Mouse (Mus musculus) splenic B cell, adult 2 months (primary cell): ENCODE results near the gene Gatc.
A peak's percentile ranks its signal among the peaks of the same experiment; 100 is the strongest.

ENCODE experiments used
- DNase-seq: peaks from one replicate; pipeline ENCODE4 v3.0.0-alpha.2; 2011; ENCODE audit warnings: low read depth, low spot score
- H3K27me3 ChIP-seq: 2 replicates; pipeline ENCODE4 v1.6.1; 2012; ENCODE audit warnings: mild to moderate bottlenecking, low read length, moderate library complexity, mixed read lengths; ENCODE audit not compliant: control insufficient read depth, poor library complexity, insufficient read depth, severe bottlenecking
- H3K36me3 ChIP-seq: 2 replicates; pipeline ENCODE4 v1.6.1; 2012; ENCODE audit warnings: mild to moderate bottlenecking, low read length, moderate library complexity, mixed read lengths; ENCODE audit not compliant: control insufficient read depth, poor library complexity, insufficient read depth, severe bottlenecking

Gatc gene

DNA sequence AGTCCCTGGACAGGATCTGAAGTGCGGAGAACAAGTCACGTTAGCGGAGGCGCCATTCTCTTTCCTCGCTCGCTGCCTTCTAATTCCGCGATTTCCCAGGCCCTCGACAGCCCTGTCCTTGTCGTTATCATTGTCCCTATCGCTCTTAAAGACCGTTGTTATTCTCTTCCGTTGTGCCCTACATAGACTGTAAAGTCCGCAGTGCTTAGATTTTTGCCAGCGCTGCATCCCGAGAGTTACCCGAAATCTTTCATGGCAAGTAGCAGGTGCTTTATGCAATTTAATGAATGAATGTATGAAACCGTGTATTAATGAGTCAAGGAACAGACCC lies 8.2 kb upstream of the Gatc start:
- Histone ChIP-seq H3K36me3 (peaks cover 5% of the 10 kb centered on the region), H3K27me3 (no peaks in the 10 kb centered on the region)
- no peak for DNase-seq

DNA sequence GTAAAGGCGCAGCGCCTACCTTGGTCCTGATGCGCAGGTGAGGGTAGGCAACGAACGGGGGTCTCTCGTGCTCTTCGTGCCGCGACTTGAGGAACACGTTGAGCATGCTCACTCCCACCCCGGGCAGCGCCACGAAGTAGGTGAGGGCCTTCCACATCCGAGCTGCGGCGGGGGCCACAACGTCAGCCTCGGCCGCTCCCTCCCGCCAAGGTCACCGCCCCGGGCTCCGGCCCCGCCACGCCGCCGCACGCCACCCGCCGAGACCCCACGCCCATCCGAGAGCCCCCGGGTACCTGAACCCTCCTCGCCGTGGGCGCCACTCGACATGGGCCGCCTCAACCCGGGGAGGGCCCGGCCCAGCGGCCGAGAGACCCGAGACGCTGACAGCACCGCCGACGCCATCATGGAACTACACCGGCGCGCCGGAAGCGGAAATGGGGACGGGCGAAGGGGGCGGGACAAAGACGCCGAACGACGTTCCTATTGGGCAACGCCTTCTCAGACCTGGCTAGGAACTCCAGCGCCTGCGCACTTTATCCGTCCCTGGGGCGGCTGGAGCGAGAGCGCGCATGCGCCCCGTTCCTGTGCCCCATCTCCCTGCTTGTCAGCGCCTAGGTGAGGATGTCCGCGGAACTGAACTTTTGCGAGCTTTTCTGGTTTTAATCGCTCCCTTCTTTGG lies 7.7 kb upstream of the Gatc start, which contains the start of gene Cox6a1:
TSS of gene Cox6a1 (minus strand) at position 436 of the 679 bp plus-strand sequence.
- no peaks in the 10 kb centered on the region for H3K27me3 ChIP-seq
- DNase-seq = peak; percentile 100

DNA sequence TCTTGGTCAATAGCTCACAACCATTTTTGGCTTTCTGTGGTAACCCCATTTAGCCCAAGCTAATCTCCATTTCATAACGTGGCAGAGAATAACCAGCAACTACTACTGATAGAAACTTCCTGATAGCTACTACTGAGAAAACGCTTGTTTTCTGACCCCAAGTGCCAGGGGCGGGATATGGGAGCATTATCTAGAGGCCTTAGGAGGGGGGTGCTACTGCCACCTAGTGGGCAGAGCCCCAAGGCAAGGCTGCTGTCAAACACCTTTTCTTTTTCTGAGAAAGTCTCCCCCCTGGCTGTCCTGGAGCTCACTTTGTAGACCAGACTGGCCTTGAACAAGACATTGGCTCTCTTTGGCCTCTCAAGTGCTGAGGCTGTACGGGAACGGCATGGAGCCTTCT lies 6.6 kb upstream of the Gatc start:
- peak; percentile 92 for DNase-seq
- no peaks in the 10 kb centered on the region for H3K27me3 ChIP-seq
- H3K36me3 ChIP-seq = peaks cover 13% of the 10 kb centered on the region

More for the DNA sequence above, 7.7 kb upstream of the Gatc start, which contains the start of gene Cox6a1:
- peaks cover 7% of the 10 kb centered on the region for H3K36me3 ChIP-seq

DNA sequence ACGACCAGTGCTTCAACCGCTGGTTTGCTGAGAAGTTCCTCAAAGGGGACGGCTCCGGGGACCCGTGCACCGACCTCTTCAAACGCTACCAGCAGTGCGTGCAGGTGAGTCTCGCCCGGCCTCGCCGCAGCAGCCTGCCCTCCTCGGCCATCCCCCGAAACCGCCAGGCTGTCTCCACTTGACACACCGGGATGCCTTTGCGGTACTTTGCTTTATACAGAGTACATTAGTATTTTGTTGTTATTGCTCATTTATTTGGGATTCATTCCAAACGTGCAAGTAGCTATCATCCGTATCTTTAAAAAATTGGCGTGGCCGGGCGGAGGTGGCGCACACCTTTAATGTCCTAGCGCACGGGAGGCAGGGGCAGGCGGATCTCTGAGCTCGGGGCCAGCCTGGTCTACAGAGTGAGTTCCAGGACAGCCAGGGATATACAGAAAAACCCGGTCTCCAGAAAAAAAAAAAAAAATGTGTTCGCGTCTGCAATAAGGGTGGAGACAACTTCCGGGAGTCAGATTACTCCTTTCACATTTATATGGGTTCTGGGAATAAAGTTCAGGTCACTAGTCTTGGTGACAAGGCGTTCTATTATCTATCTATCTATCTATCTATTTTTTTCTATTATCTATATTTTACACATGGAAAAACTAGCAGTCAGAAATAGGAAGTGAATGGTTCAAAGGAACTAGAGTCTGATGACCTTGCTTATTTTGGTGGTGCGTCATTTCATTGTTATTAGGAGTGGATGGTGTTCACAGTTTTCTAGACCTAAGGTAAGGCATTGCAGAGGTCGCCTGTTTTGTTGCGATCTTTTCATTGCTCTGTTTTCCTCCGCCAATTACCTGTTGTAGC lies 562 bp upstream of the Gatc start:
- peak; percentile 16 for DNase-seq
- Histone ChIP-seq H3K27me3 (no peaks in the 10 kb centered on the region), H3K36me3 (peaks cover 13% of the 10 kb centered on the region)

DNA sequence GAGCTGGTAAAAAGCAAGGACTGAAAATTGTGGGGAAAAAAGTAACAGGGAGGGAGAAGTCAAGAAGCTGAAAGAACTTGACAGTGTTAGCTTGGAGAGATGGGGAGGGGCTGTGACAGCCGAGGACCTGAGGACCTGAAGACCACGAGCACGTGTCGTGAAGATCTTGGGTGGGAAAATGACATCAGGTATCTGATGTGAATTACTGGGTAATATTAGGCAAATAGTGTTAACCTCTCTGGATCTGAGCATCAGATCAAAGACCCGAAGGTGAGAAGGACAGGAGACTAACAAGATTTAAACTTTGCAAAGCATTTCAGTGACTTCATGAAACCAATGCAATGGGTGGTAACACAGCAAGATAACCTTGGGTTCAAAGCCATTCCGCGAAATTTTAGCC lies 971 bp downstream of the Gatc start:
- DNase-seq = no peak
- Histone ChIP-seq H3K27me3 (no peaks in the 10 kb centered on the region), H3K36me3 (peaks cover 8% of the 10 kb centered on the region)

DNA sequence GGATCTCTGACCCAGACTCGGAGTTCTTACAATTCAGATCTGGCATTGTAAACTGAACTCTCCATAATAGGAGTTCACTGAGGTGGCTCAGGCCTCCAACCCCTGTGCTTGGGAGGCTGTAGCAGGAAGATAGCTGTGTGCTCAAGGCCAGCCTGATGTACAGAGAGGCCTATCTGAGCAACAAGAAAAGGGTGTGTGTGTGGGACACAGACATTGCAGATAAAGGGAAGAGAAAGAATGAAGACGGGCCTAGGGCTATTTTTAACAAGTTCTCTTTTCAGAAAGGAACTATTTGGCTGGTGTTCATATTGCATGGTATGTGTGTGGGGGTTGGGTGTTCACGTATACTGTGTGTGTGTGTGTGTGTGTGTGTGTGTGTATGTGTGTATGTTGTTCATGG lies 7.4 kb downstream of the Gatc start:
- Histone ChIP-seq H3K36me3 (peaks cover 7% of the 10 kb centered on the region; the same call in 1 of the 2 replicates), H3K27me3 (no peaks in the 10 kb centered on the region)
- peak; percentile 43 for DNase-seq

DNA sequence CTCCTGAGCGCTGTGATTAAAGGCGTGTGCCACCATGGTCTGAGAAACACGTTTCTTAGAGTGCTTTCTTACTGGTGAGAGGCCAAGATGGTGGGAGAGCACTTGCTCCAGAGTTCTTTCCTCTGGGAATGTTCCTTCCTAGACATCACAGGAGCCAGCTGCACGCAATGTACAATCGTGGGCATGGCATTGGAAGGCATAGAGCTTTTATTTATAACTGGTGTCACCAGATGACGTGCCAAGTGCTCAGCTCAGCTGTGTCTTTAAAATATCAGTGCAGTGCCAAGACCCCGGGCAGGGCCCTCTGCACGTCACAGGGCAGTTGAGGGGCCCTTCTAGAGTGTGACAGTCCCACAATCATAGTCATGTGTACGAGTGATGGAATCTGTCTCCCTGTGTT lies 10.0 kb downstream of the Gatc start:
- no peak for DNase-seq
- Histone ChIP-seq H3K36me3 (peaks cover 7% of the 10 kb centered on the region; the same call in 1 of the 2 replicates), H3K27me3 (no peaks in the 10 kb centered on the region)

DNA sequence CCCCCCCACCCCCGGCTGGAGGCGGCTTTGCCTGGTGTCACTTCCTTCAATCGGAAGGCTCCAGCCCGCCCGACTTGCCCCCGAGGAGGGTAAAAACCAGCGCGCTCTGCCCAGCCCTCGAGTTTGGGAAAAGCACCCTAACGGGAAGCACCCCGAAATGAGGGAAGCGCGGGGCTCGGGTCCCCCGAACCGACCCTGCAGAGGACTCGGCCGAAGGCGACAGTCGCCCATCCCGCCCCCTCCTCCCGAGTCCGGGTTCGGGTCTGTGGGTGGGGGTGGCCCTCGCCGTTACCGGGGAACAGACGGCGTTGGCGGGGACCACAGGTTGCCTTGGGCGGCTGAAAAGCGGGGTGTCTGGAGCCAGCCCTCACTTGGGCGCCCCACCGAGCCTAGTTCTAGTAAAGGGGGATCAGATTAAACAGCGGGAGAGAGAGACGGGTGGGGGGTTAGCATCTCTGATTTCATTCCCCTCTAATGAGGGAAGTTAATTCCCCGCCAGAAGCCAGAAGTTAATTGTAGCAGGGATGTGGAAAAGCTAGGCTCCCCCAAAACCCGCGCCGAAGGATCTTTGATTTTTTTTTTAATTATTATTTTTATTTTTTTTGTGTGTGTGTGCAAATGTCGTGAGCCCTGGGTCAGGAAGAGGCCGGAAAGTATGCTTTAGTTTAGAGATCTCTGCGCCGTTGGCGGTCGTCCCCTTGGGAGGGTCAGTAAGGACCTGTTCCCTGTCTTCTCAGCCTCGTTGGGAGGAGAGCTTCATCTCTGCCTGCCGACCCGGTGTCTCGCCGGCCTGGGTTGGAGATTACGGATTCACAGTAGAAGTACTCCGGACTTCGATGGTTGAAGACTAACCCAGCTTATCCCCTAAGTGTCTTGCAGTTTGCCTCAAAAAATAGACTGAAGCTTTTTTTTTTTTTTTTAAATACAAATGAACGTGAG lies 13.1 kb downstream of the Gatc start:
- peaks cover 4% of the 10 kb centered on the region; the same call in 1 of the 2 replicates for H3K36me3 ChIP-seq
- H3K27me3 ChIP-seq = no peaks in the 10 kb centered on the region
- no peak for DNase-seq

DNA sequence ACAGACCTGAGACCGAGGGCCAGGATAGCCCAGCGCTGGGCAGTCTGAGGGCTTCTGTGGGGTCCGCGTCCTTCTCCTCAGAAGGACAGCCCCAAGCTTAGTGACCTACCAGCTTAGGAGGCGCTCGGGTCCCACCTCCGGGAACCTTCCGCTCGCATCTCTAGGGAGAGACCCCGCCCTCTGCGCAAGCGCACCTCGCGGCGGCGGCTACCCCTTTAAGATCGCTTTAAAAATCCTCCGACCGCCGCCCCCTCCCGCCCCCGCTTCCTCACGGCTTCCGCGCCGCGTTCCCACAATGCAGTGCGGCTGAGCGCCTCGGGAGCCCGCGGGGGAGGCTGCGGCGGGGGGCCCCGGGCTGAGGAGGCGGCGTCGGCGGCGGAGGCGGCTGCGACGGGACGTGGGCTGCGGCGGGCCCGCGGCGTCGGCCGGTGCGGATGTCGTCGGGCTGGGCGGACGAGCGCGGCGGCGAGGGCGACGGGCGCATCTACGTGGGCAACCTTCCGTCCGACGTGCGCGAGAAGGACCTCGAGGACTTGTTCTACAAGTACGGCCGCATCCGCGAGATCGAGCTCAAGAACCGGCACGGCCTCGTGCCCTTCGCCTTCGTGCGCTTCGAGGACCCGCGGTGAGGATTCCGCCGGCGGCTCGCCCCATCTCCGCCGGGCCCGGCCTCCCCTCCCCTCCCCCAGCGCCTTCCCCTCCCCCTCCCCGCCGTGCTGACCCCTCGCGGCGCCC lies 13.9 kb downstream of the Gatc start, which contains the start of gene Srsf9:
TSS of gene Srsf9 (plus strand) at position 303 of the 735 bp plus-strand sequence.
- peaks cover 2% of the 10 kb centered on the region; the same call in 1 of the 2 replicates for H3K36me3 ChIP-seq
- peak; percentile 95 for DNase-seq
- H3K27me3 ChIP-seq = no peaks in the 10 kb centered on the region

DNA sequence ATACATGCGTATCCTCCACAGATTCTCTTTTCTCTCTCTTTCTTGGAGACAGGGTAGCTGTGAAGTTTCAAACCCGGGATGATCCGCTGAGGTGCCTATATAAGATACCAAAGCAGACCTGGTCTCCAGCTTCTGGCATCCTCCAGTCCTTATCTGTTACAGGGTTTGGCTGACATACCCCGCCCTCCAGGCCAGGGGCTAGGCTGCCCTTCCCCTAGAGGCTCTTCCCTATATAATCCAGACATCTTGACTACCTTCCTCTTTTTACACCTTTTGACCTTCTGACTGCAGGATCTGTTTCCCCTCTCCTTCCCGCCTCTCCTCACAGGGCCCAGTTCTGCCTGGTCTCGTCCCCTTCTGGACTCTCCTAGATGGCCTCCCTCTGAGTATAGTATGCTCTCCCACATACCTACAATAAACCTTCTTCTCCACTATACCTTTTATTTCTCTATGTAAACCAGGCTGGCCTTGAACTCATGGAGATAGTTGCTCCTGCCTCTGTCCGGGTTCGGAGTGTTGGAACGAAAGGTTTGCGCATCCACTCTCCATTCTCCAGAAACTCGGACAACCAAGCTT lies 14.6 kb downstream of the Gatc start:
- DNase-seq = peak; percentile 15
- Histone ChIP-seq H3K27me3 (no peaks in the 10 kb centered on the region), H3K36me3 (peaks cover 2% of the 10 kb centered on the region; the same call in 1 of the 2 replicates)

DNA sequence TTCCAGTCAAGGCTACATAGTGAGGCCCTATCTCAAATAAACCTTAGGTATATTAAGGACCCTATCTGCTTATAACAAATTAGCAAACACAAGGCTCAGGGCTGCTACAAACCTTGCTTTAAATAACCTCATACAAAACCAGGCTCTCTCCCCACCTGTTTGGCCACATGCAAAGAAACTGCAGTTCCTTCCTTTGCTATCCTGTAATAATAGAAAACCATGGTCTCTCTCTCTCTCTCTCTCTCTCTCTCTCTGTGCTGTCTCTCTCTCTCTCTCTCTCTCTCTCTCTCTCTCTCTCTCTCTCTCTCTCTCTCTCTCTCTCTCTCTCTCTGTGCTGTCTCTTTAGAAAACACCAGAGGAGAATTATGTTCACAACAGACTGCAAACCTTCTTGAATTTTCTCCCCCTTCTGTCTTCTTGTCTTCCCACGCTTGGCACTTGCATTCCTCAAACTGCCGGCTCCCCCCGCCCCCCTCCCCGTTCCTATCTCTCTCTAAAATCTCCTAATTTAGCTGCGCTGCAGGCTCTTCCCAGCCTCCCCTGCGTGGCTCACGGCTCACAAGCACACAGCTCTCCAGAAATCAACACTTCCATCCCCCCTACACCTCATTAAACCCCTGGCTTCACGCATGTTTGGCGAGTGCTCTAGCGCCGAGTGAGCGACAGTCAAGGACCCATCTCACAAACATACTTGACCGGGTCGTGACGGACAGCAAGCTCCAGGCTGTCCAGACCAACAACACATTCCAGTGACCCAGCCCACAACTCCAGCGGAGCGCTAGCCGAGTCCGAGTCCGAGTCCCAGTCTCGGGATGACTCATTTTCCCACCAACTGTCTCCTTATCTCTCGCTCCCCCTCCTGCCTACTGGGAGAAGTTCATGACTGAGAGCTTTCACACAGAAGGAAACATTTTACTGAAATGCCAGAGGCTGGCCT lies 21.7 kb downstream of the Gatc start:
- peak; percentile 32 for DNase-seq
- H3K36me3 ChIP-seq = no peaks in the 10 kb centered on the region
- no peaks in the 10 kb centered on the region; the same call in 1 of the 2 replicates for H3K27me3 ChIP-seq

DNA sequence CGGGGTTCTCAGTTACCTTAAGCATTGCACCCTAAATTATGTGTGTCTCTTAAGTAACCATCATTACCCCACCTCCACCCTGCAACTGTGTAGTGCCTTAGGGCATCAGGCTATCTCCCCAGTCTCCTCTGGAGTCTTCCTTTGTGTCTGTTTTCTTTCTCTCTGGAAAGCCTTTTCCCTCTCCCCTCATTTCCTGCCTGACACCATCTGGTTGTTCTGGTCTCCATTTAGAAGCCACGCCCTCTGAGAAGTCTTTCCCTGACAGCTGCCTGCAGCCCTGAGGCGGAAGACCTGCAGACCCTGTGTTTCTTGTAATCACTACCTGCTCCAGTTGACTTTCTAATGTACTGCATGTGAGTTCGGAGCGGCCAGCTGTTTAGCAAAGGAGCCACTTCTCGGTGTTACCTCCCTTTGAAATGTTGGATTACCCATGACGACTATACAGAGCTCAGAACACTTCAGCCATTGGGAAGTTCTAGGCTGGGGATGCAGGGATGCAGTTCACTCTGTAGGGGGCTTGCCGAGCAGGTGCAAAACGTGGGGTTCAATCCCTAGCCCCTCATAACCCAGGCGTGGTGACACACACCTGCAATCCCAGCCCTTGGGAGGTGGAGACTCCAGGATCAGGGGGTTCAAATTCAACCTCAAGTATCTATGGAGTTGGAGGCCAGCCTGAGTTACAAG lies 23.2 kb downstream of the Gatc start:
- no peak for DNase-seq
- no peaks in the 10 kb centered on the region; the same call in 1 of the 2 replicates for H3K27me3 ChIP-seq
- H3K36me3 ChIP-seq = no peaks in the 10 kb centered on the region
